Mouse (Mus musculus) stomach, postnatal 0 days (tissue): ENCODE results near the gene 6430571L13Rik.

Experiments
- CTCF ChIP-seq: IDR thresholded peaks from 2 replicates; pipeline ENCODE4 v1.5.1; 2016; ENCODE audit warnings: antibody characterized with exemption, low read depth, mild to moderate bottlenecking, moderate library complexity
- EP300 ChIP-seq: optimal IDR thresholded peaks from 2 replicates; pipeline ENCODE3; 2016; ENCODE audit warnings: antibody characterized with exemption

- TF ChIP-seq CTCF = no peak
- TF ChIP-seq EP300 = no peak
Measured at GRCm38 (mm10) chr9:107312811-107313584, 27.4 kb upstream of the 6430571L13Rik start.
